Comparison of ENCODE assay signal across 22 mouse cellular contexts in genomic region chr5:54211457-54211856, GRCm38 (mm10).
DNase-seq lines count a peak whose midpoint lies in the region; ATAC-seq lines count a peak whose summit lies in the region.
"Had no signal": no experiment of that assay in that cellular context is flagged by ENCODE, and none has a peak within 500 bp of the region (broad histone marks: within the 10 kb centered on the region; RNA-seq: fewer than 3 reads in every experiment).

No protein-coding gene starts in this region.

- H3K4me2 ChIP-seq in kidney, embryonic 15.5 days, result no peak overlapping the region
- H3K4me2 ChIP-seq in neural tube, embryonic 15.5 days, result no peak overlapping the region
- H3K4me2 ChIP-seq: embryonic facial prominence, embryonic 12.5 days; forebrain, embryonic 13.5 days had no signal

- H3K27me3 ChIP-seq in kidney, embryonic 15.5 days, result no peaks in the 10 kb centered on the region
- no peaks in the 10 kb centered on the region for H3K27me3 ChIP-seq in neural tube, embryonic 15.5 days (replicated peaks)
- H3K27me3 ChIP-seq: CH12.LX; embryonic facial prominence, embryonic 12.5 days; forebrain, embryonic 13.5 days had no signal

- DNase-seq in cerebellum, postnatal 14 days, result no peak
- no peak for DNase-seq in kidney, postnatal 36 days
- DNase-seq in neural tube, embryonic 10.5 days (ENCODE audit: extremely low spot score, low spot score), result peak; percentile 11
- no peak for DNase-seq in layer of hippocampus, adult 18-20 months (ENCODE audit: low spot score in 2 of 2)
- DNase-seq: adrenal gland, adult 8-10 months; adrenal gland, postnatal 14 days; adrenal gland, postnatal 36 days; B cell, adult 2 months; cerebellum, adult 11 months; cerebellum, adult 9-10 months had no signal

- no peaks in the 10 kb centered on the region for H3K9me3 ChIP-seq in kidney, embryonic 15.5 days (replicated peaks)
- H3K9me3 ChIP-seq in neural tube, embryonic 15.5 days (replicated peaks), result no peaks in the 10 kb centered on the region
- H3K9me3 ChIP-seq: embryonic facial prominence, embryonic 10.5 days; embryonic facial prominence, embryonic 12.5 days; forebrain, embryonic 13.5 days; G1E had no signal

- H3K4me3 ChIP-seq in kidney, embryonic 15.5 days (replicated peaks), result no peak overlapping the region
- no peak overlapping the region for H3K4me3 ChIP-seq in neural tube, embryonic 15.5 days (replicated peaks)
- H3K4me3 ChIP-seq: embryonic facial prominence, embryonic 10.5 days; embryonic facial prominence, embryonic 12.5 days; forebrain, embryonic 13.5 days had no signal

- H3K27ac ChIP-seq in kidney, embryonic 15.5 days, result no peak overlapping the region
- no peak overlapping the region for H3K27ac ChIP-seq in neural tube, embryonic 15.5 days (replicated peaks)
- H3K27ac ChIP-seq: embryonic facial prominence, embryonic 10.5 days; embryonic facial prominence, embryonic 12.5 days; forebrain, embryonic 13.5 days had no signal

- H3K9ac ChIP-seq in kidney, embryonic 15.5 days, result no peak overlapping the region
- H3K9ac ChIP-seq in neural tube, embryonic 15.5 days (replicated peaks), result no peak overlapping the region
- H3K9ac ChIP-seq: embryonic facial prominence, embryonic 12.5 days; forebrain, embryonic 13.5 days had no signal

- no peaks in the 10 kb centered on the region for H3K36me3 ChIP-seq in kidney, embryonic 15.5 days
- H3K36me3 ChIP-seq in neural tube, embryonic 15.5 days, result no peaks in the 10 kb centered on the region
- H3K36me3 ChIP-seq: embryonic facial prominence, embryonic 10.5 days; embryonic facial prominence, embryonic 12.5 days; G1E had no signal

- 0 out of 2 replicates have a peak, but pooled peaks have one; percentile 45 for ATAC-seq in cerebellum, adult (ENCODE audit: insufficient number of reproducible peaks, low FRiP score, low TSS enrichment)
- ATAC-seq in kidney, embryonic 15.5 days (replicated peaks; ENCODE audit: low FRiP score), result peak; percentile 54
- ATAC-seq in neural tube, embryonic 15.5 days (ENCODE audit: low FRiP score), result no peak
- ATAC-seq: activated CD4-positive, CD25-positive, alpha-beta regulatory T cell, adult 4 months; CD4-positive, CD25-positive, alpha-beta regulatory T cell, adult 4 months; forebrain, embryonic 13.5 days; forebrain, embryonic 16.5 days; Patski had no signal

- peaks cover 9% of the 10 kb centered on the region for H3K4me1 ChIP-seq in kidney, embryonic 15.5 days
- no peaks in the 10 kb centered on the region for H3K4me1 ChIP-seq in neural tube, embryonic 15.5 days
- H3K4me1 ChIP-seq: embryonic facial prominence, embryonic 12.5 days; forebrain, embryonic 13.5 days had no signal
